In genomic region chr7:4690951-4691653, GRCm38 (mm10) we compare ENCODE assay signal across 8 mouse cellular contexts. TPM values are rescaled to one million over a fixed set of nuclear protein-coding genes. Genes with fewer than 3 reads are reported as not detected.
DNase-seq lines count a peak whose midpoint lies in the region; ATAC-seq and TF ChIP-seq lines count a peak whose summit lies in the region.

No protein-coding gene starts in this region.

- peaks cover 31% of the 10 kb centered on the region for H3K36me3 ChIP-seq in kidney, embryonic 15.5 days
- peaks cover 39% of the 10 kb centered on the region for H3K36me3 ChIP-seq in forebrain, embryonic 13.5 days (ENCODE audit: poor library complexity, severe bottlenecking)
- peaks cover 36% of the 10 kb centered on the region for H3K36me3 ChIP-seq in limb, embryonic 14.5 days (ENCODE audit: control insufficient read depth, insufficient read depth, low read length)

- ATAC-seq in kidney, embryonic 15.5 days (replicated peaks; ENCODE audit: low FRiP score) = peak; percentile 76
- peak; percentile 69 for ATAC-seq in forebrain, embryonic 13.5 days
- peak; percentile 58 for ATAC-seq in limb, embryonic 14.5 days (ENCODE audit: low FRiP score, low read depth)

- H3K27me3 ChIP-seq in kidney, embryonic 15.5 days = no peaks in the 10 kb centered on the region
- no peaks in the 10 kb centered on the region for H3K27me3 ChIP-seq in forebrain, embryonic 13.5 days
- H3K27me3 ChIP-seq in limb, embryonic 14.5 days (ENCODE audit: control insufficient read depth, insufficient read depth, low read length) = no peaks in the 10 kb centered on the region

- H3K9ac ChIP-seq in kidney, embryonic 15.5 days = peak overlapping the region; percentile 98
- peak overlapping the region; percentile 100 for H3K9ac ChIP-seq in forebrain, embryonic 13.5 days
- H3K9ac ChIP-seq in limb, embryonic 14.5 days (ENCODE audit: low read depth, low read length, severe bottlenecking) = peak overlapping the region; percentile 99

- peak overlapping the region; percentile 94 for H3K4me2 ChIP-seq in kidney, embryonic 15.5 days
- H3K4me2 ChIP-seq in forebrain, embryonic 13.5 days = peak overlapping the region; percentile 83
- peak overlapping the region; percentile 80 for H3K4me2 ChIP-seq in limb, embryonic 14.5 days (replicated peaks; ENCODE audit: low read depth, low read length, severe bottlenecking)

- H3K4me1 ChIP-seq in kidney, embryonic 15.5 days = peaks cover 15% of the 10 kb centered on the region
- H3K4me1 ChIP-seq in brown adipose tissue, adult 24 weeks (ENCODE audit: control insufficient read depth, insufficient read depth, insufficient read length, low read length) = no peaks in the 10 kb centered on the region
- peaks cover 14% of the 10 kb centered on the region for H3K4me1 ChIP-seq in forebrain, embryonic 13.5 days
- H3K4me1 ChIP-seq in limb, embryonic 14.5 days (ENCODE audit: control insufficient read depth, insufficient read depth, low read length) = peaks cover 7% of the 10 kb centered on the region; the same call in 1 of the 2 replicates

- peak overlapping the region; percentile 78 for H3K4me3 ChIP-seq in kidney, embryonic 15.5 days (replicated peaks)
- peak overlapping the region; percentile 18; the same call in 1 of the 2 replicates for H3K4me3 ChIP-seq in brown adipose tissue, adult 24 weeks (ENCODE audit: insufficient read depth, low read depth, low read length)
- H3K4me3 ChIP-seq in forebrain, embryonic 13.5 days = peak overlapping the region; percentile 93
- peak overlapping the region; percentile 89 for H3K4me3 ChIP-seq in limb, embryonic 14.5 days (replicated peaks; ENCODE audit: low read length)

- DNase-seq in kidney, adult 11 months = no peak
- DNase-seq in limb, embryonic 14.5 days (ENCODE audit: low spot score) = no peak
- DNase-seq in right cerebral cortex, postnatal 10 days (ENCODE audit: low spot score in 2 of 2) = peak; percentile 52 to 55
- no peak for DNase-seq in yolk sac, embryonic 10.5 days (ENCODE audit: low spot score)
- DNase-seq in spleen, adult 12 weeks (ENCODE audit: low spot score) = no peak

- 5% methylated on average over 18 of the region's 35 CpGs for WGBS in kidney, embryonic 15.5 days
- 7% methylated on average over 15 of the region's 35 CpGs for WGBS in forebrain, embryonic 13.5 days
- WGBS in limb, embryonic 14.5 days = 5% methylated on average over 27 of the region's 35 CpGs

- H3K9me3 ChIP-seq in kidney, embryonic 15.5 days (replicated peaks) = no peaks in the 10 kb centered on the region
- H3K9me3 ChIP-seq in forebrain, embryonic 13.5 days (replicated peaks) = no peaks in the 10 kb centered on the region
- no peaks in the 10 kb centered on the region for H3K9me3 ChIP-seq in limb, embryonic 14.5 days (ENCODE audit: control insufficient read depth, low read length)

- peak overlapping the region; percentile 83 for H3K27ac ChIP-seq in kidney, embryonic 15.5 days
- H3K27ac ChIP-seq in brown adipose tissue, adult 24 weeks (replicated peaks; ENCODE audit: low read depth, low read length) = no peak overlapping the region
- H3K27ac ChIP-seq in forebrain, embryonic 13.5 days = peak overlapping the region; percentile 94
- peak overlapping the region; percentile 93 for H3K27ac ChIP-seq in limb, embryonic 14.5 days (replicated peaks; ENCODE audit: low read depth, low read length)

- no peak for TF ChIP-seq POLR2A in limb, embryonic 14.5 days (IDR thresholded peaks at IDR 0.05; ENCODE audit: borderline replicate concordance, extremely low read depth, insufficient read depth, insufficient read length)

RNA-seq across cellular contexts. Expression of gene Brsk1, which starts 0.7 kb away (rescaled TPM):
- polyA plus RNA-seq in kidney, embryonic 15.5 days (2015; fragmentation: Nextera tagmentation; extraction: Ambion mirVana) = 1.1 and 1.6 TPM in 2 replicates
- 0.63 TPM in 2 replicates for polyA plus RNA-seq in brown adipose tissue, adult 24 weeks (2012; ENCODE audit: insufficient read depth, insufficient read length, missing spikeins)
- polyA plus RNA-seq in forebrain, embryonic 13.5 days (2015; fragmentation: Nextera tagmentation; extraction: Ambion mirVana) = 6.1 and 6.5 TPM in 2 replicates
- polyA plus RNA-seq in limb, embryonic 14.5 days (2012; rRNA removed) = 26.4 and 33.0 TPM in 2 replicates
- polyA plus RNA-seq in limb, embryonic 14.5 days (2014; fragmentation: Nextera tagmentation; extraction: Ambion mirVana) = 1.3 and 1.7 TPM in 2 replicates

RNA-seq across cellular contexts. Expression of gene Hspbp1, which starts 6.2 kb away (rescaled TPM):
- 112 and 119 TPM in 2 replicates for polyA plus RNA-seq in kidney, embryonic 15.5 days (2015; fragmentation: Nextera tagmentation; extraction: Ambion mirVana)
- polyA plus RNA-seq in brown adipose tissue, adult 24 weeks (2012; ENCODE audit: insufficient read depth, insufficient read length, missing spikeins) = 21.7 and 23.6 TPM in 2 replicates
- polyA plus RNA-seq in forebrain, embryonic 13.5 days (2015; fragmentation: Nextera tagmentation; extraction: Ambion mirVana) = 117 and 125 TPM in 2 replicates
- 55.6 and 72.9 TPM in 2 replicates for polyA plus RNA-seq in limb, embryonic 14.5 days (2012; rRNA removed)
- polyA plus RNA-seq in limb, embryonic 14.5 days (2014; fragmentation: Nextera tagmentation; extraction: Ambion mirVana) = 77.5 and 82.5 TPM in 2 replicates

RNA-seq across cellular contexts. Expression of gene Ppp6r1, which starts 32.3 kb away (rescaled TPM):
- polyA plus RNA-seq in kidney, embryonic 15.5 days (2015; fragmentation: Nextera tagmentation; extraction: Ambion mirVana) = 7.4 and 7.8 TPM in 2 replicates
- 31.0 and 46.4 TPM in 2 replicates for polyA plus RNA-seq in brown adipose tissue, adult 24 weeks (2012; ENCODE audit: insufficient read depth, insufficient read length, missing spikeins)
- polyA plus RNA-seq in forebrain, embryonic 13.5 days (2015; fragmentation: Nextera tagmentation; extraction: Ambion mirVana) = 7.8 and 8.1 TPM in 2 replicates
- polyA plus RNA-seq in limb, embryonic 14.5 days (2012; rRNA removed) = 86.9 and 112 TPM in 2 replicates
- polyA plus RNA-seq in limb, embryonic 14.5 days (2014; fragmentation: Nextera tagmentation; extraction: Ambion mirVana) = 7.9 and 8.7 TPM in 2 replicates

RNA-seq across cellular contexts. Expression of gene Tmem150b, which starts 33.9 kb away (rescaled TPM):
- 0.12 TPM in 1 of 2 replicates, not detected in the other for polyA plus RNA-seq in kidney, embryonic 15.5 days (2015; fragmentation: Nextera tagmentation; extraction: Ambion mirVana)
- not detected in 2 replicates for polyA plus RNA-seq in brown adipose tissue, adult 24 weeks (2012; ENCODE audit: insufficient read depth, insufficient read length, missing spikeins)
- 0.27 and 0.29 TPM in 2 replicates for polyA plus RNA-seq in forebrain, embryonic 13.5 days (2015; fragmentation: Nextera tagmentation; extraction: Ambion mirVana)
- polyA plus RNA-seq in limb, embryonic 14.5 days (2012; rRNA removed) = 0.17 and 0.24 TPM in 2 replicates
- polyA plus RNA-seq in limb, embryonic 14.5 days (2014; fragmentation: Nextera tagmentation; extraction: Ambion mirVana) = 0.17 and 0.46 TPM in 2 replicates

RNA-seq across cellular contexts. Expression of gene Kmt5c, which starts 48.8 kb away (rescaled TPM):
- 79.3 and 90.8 TPM in 2 replicates for polyA plus RNA-seq in kidney, embryonic 15.5 days (2015; fragmentation: Nextera tagmentation; extraction: Ambion mirVana)
- polyA plus RNA-seq in brown adipose tissue, adult 24 weeks (2012; ENCODE audit: insufficient read depth, insufficient read length, missing spikeins) = 20.0 and 25.7 TPM in 2 replicates
- polyA plus RNA-seq in forebrain, embryonic 13.5 days (2015; fragmentation: Nextera tagmentation; extraction: Ambion mirVana) = 75.3 and 84.3 TPM in 2 replicates
- 161 and 223 TPM in 2 replicates for polyA plus RNA-seq in limb, embryonic 14.5 days (2012; rRNA removed)
- polyA plus RNA-seq in limb, embryonic 14.5 days (2014; fragmentation: Nextera tagmentation; extraction: Ambion mirVana) = 44.4 and 51.2 TPM in 2 replicates

Comparison
In these comparisons a context has a peak if more than half of its experiments do, and no peak if none do; other contexts are left out.
1. H3K4me3 ChIP-seq: peak in every context shown above with its lines; median percentile 93 in forebrain, embryonic 13.5 days; 89 in limb, embryonic 14.5 days; 78 in kidney, embryonic 15.5 days; 18 in brown adipose tissue, adult 24 weeks.
2. DNase-seq: peak in right cerebral cortex, postnatal 10 days (2 of 2); none in kidney, adult 11 months (single experiment), limb, embryonic 14.5 days (single experiment), yolk sac, embryonic 10.5 days (single experiment) and spleen, adult 12 weeks (single experiment).
3. Peak in every context shown above with its lines, with median percentiles within 50 percentile points of each other: ATAC-seq, H3K4me2 ChIP-seq and H3K9ac ChIP-seq.